Mouse (Mus musculus): ENCODE results near the gene Gm12248. TPM values are rescaled to one million over a fixed set of nuclear protein-coding genes. Genes with fewer than 3 reads are reported as not detected.

The Gm12248 gene
- polyA plus RNA-seq, 1 experiment from 2014 or later, result not detected

DNA sequence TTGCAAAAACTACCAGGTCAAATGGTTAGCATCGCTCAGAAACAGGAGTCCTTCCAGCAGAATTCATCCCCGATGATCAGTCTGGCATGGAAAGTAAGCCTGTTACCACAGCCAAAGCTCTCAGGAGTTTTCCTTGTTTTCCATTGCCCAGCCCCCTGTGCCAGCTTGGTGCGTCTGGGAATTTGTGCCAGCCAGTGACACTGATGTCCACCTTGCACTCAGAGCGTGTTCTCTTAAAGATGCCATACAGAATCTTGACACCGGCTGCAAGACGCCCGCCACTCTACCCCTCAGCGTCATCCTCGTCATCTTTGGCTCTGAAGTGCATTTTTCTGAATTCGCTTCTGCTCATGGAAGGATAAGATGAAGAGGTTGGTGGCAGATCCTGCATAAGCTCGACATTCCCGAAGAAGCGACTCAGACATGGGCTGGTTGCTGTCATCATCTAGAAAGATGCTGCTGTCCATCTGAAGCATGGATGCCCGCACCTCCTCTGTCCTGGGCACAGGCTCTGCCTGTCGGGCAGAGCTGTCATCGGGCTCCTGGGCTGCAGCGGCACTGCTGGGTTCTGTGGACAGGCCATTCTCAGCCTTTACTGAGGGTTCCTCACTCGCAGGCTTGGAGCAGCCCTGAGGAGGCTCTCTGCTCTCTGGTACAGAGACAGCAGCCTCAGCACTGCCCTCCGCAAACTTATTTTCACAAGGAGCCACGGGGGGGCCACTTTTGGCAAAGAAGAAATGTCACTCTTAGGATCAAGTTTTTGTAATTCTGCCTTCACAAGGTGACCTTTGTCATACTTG, 4.1 kb upstream of the Gm12248 start:
- Histone ChIP-seq H3K9ac (replicated peaks; ENCODE audit: low read depth, low read length) (no peak overlapping the region), H3K27ac (ENCODE audit: low read length) (no peak overlapping the region), H3K27me3 (replicated peaks; ENCODE audit: control insufficient read depth, insufficient read depth, low read length) (peaks cover 3% of the 10 kb centered on the region; the same call in 1 of the 2 replicates), H3K4me3 (replicated peaks; ENCODE audit: low read length) (no peak overlapping the region), H3K36me3 (ENCODE audit: control insufficient read depth, insufficient read depth) (no peaks in the 10 kb centered on the region), H3K9me3 (ENCODE audit: control insufficient read depth, low read length) (no peaks in the 10 kb centered on the region), H3K4me1 (replicated peaks; ENCODE audit: control insufficient read depth, insufficient read depth, low read length) (peaks cover 4% of the 10 kb centered on the region; the same call in 1 of the 2 replicates), H3K4me2 (ENCODE audit: low read length) (peak overlapping the region; percentile 53)
- no peak for ATAC-seq
- WGBS, result 47% methylated on average over 20 of the region's 20 CpGs

- Histone ChIP-seq H3K4me3 (replicated peaks; ENCODE audit: low read length) (no peak overlapping the region), H3K36me3 (ENCODE audit: control insufficient read depth, insufficient read depth) (no peaks in the 10 kb centered on the region), H3K9ac (replicated peaks; ENCODE audit: low read depth, low read length) (no peak overlapping the region), H3K27me3 (replicated peaks; ENCODE audit: control insufficient read depth, insufficient read depth, low read length) (peaks cover 3% of the 10 kb centered on the region; the same call in 1 of the 2 replicates), H3K27ac (ENCODE audit: low read length) (no peak overlapping the region), H3K9me3 (ENCODE audit: control insufficient read depth, low read length) (no peaks in the 10 kb centered on the region), H3K4me1 (replicated peaks; ENCODE audit: control insufficient read depth, insufficient read depth, low read length) (peaks cover 4% of the 10 kb centered on the region; the same call in 1 of the 2 replicates), H3K4me2 (ENCODE audit: low read length) (no peak overlapping the region)
- WGBS, result 86% methylated on average over 5 of the region's 5 CpGs
- ATAC-seq, result no peak
Observed at GRCm38 (mm10) chr11:58096160-58096559, 3.2 kb upstream of the Gm12248 start.

- no peak for ATAC-seq
- no peaks in the 10 kb centered on the region for H3K9me3 ChIP-seq (ENCODE audit: control insufficient read depth, low read length)
- H3K27me3 ChIP-seq (replicated peaks; ENCODE audit: control insufficient read depth, insufficient read depth, low read length), result peaks cover 3% of the 10 kb centered on the region; the same call in 1 of the 2 replicates
- peaks cover 4% of the 10 kb centered on the region; the same call in 1 of the 2 replicates for H3K4me1 ChIP-seq (replicated peaks; ENCODE audit: control insufficient read depth, insufficient read depth, low read length)
- H3K36me3 ChIP-seq (ENCODE audit: control insufficient read depth, insufficient read depth), result no peaks in the 10 kb centered on the region
- no peak overlapping the region for H3K27ac ChIP-seq (ENCODE audit: low read length)
- no peak overlapping the region for H3K4me3 ChIP-seq (replicated peaks; ENCODE audit: low read length)
- H3K4me2 ChIP-seq (ENCODE audit: low read length), result no peak overlapping the region
- WGBS, result 88% methylated on average over 1 of the region's 1 CpGs
- no peak overlapping the region for H3K9ac ChIP-seq (replicated peaks; ENCODE audit: low read depth, low read length)
Observed at GRCm38 (mm10) chr11:58095561-58095960, 2.6 kb upstream of the Gm12248 start.

- Histone ChIP-seq H3K27me3 (replicated peaks; ENCODE audit: control insufficient read depth, insufficient read depth, low read length) (peaks cover 3% of the 10 kb centered on the region; the same call in 1 of the 2 replicates), H3K4me2 (ENCODE audit: low read length) (no peak overlapping the region), H3K36me3 (ENCODE audit: control insufficient read depth, insufficient read depth) (no peaks in the 10 kb centered on the region), H3K9me3 (ENCODE audit: control insufficient read depth, low read length) (no peaks in the 10 kb centered on the region), H3K9ac (replicated peaks; ENCODE audit: low read depth, low read length) (no peak overlapping the region), H3K4me1 (replicated peaks; ENCODE audit: control insufficient read depth, insufficient read depth, low read length) (peaks cover 4% of the 10 kb centered on the region; the same call in 1 of the 2 replicates), H3K27ac (ENCODE audit: low read length) (no peak overlapping the region), H3K4me3 (replicated peaks; ENCODE audit: low read length) (no peak overlapping the region)
- 65% methylated on average over 4 of the region's 4 CpGs for WGBS
- ATAC-seq, result no peak
Observed at GRCm38 (mm10) chr11:58094766-58095165, 1.8 kb upstream of the Gm12248 start.

DNA sequence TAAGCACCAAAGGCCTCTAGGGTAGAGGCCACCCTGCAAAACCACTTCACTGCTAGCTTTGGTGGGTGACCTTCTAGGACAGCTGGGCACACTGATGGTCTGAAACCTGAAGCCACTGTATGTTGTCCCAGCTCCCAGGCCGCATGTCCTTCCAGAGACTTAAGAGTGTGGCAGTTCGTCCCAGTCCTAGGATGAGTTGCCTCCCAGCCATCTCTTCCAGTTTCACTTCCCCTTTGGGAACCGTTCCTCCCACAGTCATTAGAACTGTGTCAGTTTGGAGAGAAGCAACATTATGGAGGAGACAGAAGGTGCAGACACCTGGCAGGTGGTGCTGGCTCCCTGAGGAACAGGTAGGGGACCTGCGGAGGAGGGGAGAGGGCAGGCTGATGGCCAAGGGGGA, 393 bp downstream of the Gm12248 start:
- H3K27ac ChIP-seq (ENCODE audit: low read length), result no peak overlapping the region
- no peaks in the 10 kb centered on the region for H3K27me3 ChIP-seq (replicated peaks; ENCODE audit: control insufficient read depth, insufficient read depth, low read length)
- 70% methylated on average over 4 of the region's 4 CpGs for WGBS
- no peak overlapping the region for H3K9ac ChIP-seq (replicated peaks; ENCODE audit: low read depth, low read length)
- H3K9me3 ChIP-seq (ENCODE audit: control insufficient read depth, low read length), result no peaks in the 10 kb centered on the region
- no peaks in the 10 kb centered on the region for H3K36me3 ChIP-seq (ENCODE audit: control insufficient read depth, insufficient read depth)
- no peak for ATAC-seq
- H3K4me3 ChIP-seq (replicated peaks; ENCODE audit: low read length), result no peak overlapping the region
- H3K4me2 ChIP-seq (ENCODE audit: low read length), result no peak overlapping the region
- peaks cover under 1% of the 10 kb centered on the region; the same call in 1 of the 2 replicates for H3K4me1 ChIP-seq (replicated peaks; ENCODE audit: control insufficient read depth, insufficient read depth, low read length)

DNA sequence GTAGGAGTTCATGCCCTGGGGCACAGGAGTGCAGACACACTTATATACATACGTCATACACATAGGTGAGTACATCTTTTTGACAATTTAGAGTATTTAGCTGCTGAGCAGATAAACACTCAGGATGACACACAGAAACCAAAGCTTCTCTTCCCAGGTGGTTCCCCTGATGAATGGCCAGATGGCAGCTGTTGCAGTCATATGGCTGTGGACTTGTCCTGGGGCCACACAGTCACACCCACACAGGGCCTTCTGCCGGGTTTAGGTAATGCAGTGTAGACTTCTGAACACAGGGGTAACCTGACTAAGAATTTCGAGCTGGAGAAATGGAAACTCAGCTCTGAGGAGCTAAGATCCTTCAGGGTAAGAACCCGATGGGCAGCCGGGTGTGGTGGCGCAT, 11.2 kb downstream of the Gm12248 start:
- Histone ChIP-seq H3K36me3 (ENCODE audit: control insufficient read depth, insufficient read depth) (no peaks in the 10 kb centered on the region), H3K9ac (replicated peaks; ENCODE audit: low read depth, low read length) (no peak overlapping the region), H3K9me3 (ENCODE audit: control insufficient read depth, low read length) (no peaks in the 10 kb centered on the region), H3K4me3 (replicated peaks; ENCODE audit: low read length) (no peak overlapping the region), H3K27me3 (replicated peaks; ENCODE audit: control insufficient read depth, insufficient read depth, low read length) (no peaks in the 10 kb centered on the region), H3K4me2 (ENCODE audit: low read length) (no peak overlapping the region), H3K4me1 (replicated peaks; ENCODE audit: control insufficient read depth, insufficient read depth, low read length) (no peaks in the 10 kb centered on the region), H3K27ac (ENCODE audit: low read length) (no peak overlapping the region)
- 87% methylated on average over 6 of the region's 6 CpGs for WGBS
- ATAC-seq, result no peak

DNA sequence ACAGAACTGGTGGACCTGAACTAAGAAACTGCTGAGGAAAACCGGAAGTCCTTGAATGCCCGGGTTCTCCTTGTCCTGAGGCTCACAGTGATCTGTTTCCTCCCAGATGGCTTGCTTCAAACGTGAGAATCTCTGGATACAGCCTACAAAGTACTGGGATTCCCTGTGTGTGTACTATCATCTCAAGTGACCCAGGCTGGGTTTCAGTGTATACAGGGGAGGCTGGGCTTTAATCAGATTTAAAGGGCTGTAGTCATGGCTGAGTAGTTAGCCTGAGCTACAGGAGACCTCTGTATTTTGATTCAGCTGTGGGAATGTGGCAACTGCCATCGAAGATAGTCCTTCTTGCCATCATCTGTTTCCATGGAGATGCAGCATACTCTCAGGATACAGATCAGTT, 15.7 kb downstream of the Gm12248 start:
- no peaks in the 10 kb centered on the region for H3K36me3 ChIP-seq (ENCODE audit: control insufficient read depth, insufficient read depth)
- no peak overlapping the region for H3K4me3 ChIP-seq (replicated peaks; ENCODE audit: low read length)
- H3K9ac ChIP-seq (replicated peaks; ENCODE audit: low read depth, low read length), result no peak overlapping the region
- ATAC-seq, result no peak
- H3K4me2 ChIP-seq (ENCODE audit: low read length), result no peak overlapping the region
- H3K4me1 ChIP-seq (replicated peaks; ENCODE audit: control insufficient read depth, insufficient read depth, low read length), result no peaks in the 10 kb centered on the region
- 73% methylated on average over 4 of the region's 4 CpGs for WGBS
- no peaks in the 10 kb centered on the region for H3K27me3 ChIP-seq (replicated peaks; ENCODE audit: control insufficient read depth, insufficient read depth, low read length)
- H3K9me3 ChIP-seq (ENCODE audit: control insufficient read depth, low read length), result no peaks in the 10 kb centered on the region
- no peak overlapping the region for H3K27ac ChIP-seq (ENCODE audit: low read length)

- H3K36me3 ChIP-seq (ENCODE audit: control insufficient read depth, insufficient read depth), result no peaks in the 10 kb centered on the region
- no peak overlapping the region for H3K4me3 ChIP-seq (replicated peaks; ENCODE audit: low read length)
- H3K9ac ChIP-seq (replicated peaks; ENCODE audit: low read depth, low read length), result no peak overlapping the region
- H3K27ac ChIP-seq (ENCODE audit: low read length), result no peak overlapping the region
- 85% methylated on average over 3 of the region's 3 CpGs for WGBS
- no peaks in the 10 kb centered on the region for H3K4me1 ChIP-seq (replicated peaks; ENCODE audit: control insufficient read depth, insufficient read depth, low read length)
- H3K27me3 ChIP-seq (replicated peaks; ENCODE audit: control insufficient read depth, insufficient read depth, low read length), result no peaks in the 10 kb centered on the region
- ATAC-seq, result no peak
- H3K4me2 ChIP-seq (ENCODE audit: low read length), result no peak overlapping the region
- no peaks in the 10 kb centered on the region for H3K9me3 ChIP-seq (ENCODE audit: control insufficient read depth, low read length)
Observed at GRCm38 (mm10) chr11:58072978-58073377, 20.0 kb downstream of the Gm12248 start.

- Histone ChIP-seq H3K36me3 (ENCODE audit: control insufficient read depth, insufficient read depth) (peaks cover 6% of the 10 kb centered on the region), H3K9me3 (ENCODE audit: control insufficient read depth, low read length) (no peaks in the 10 kb centered on the region), H3K27ac (ENCODE audit: low read length) (no peak overlapping the region), H3K4me3 (replicated peaks; ENCODE audit: low read length) (no peak overlapping the region), H3K9ac (replicated peaks; ENCODE audit: low read depth, low read length) (no peak overlapping the region), H3K4me2 (ENCODE audit: low read length) (no peak overlapping the region), H3K4me1 (replicated peaks; ENCODE audit: control insufficient read depth, insufficient read depth, low read length) (peaks cover 7% of the 10 kb centered on the region), H3K27me3 (replicated peaks; ENCODE audit: control insufficient read depth, insufficient read depth, low read length) (no peaks in the 10 kb centered on the region)
- 87% methylated on average over 4 of the region's 4 CpGs for WGBS
- no peak for ATAC-seq
Observed at GRCm38 (mm10) chr11:58065025-58065424, 27.9 kb downstream of the Gm12248 start.

All from forebrain, embryonic 16.5 days (tissue).